Mouse (Mus musculus): ENCODE data around the gene Oaz1. TPM values are rescaled to one million over a fixed set of nuclear protein-coding genes. Genes with fewer than 3 reads are reported as not detected.
A peak's percentile ranks its signal among the peaks of the same experiment; 100 is the strongest.

The Oaz1 gene
- polyA plus RNA-seq, 1 experiment from 2014 or later, result 1,303 TPM

DNA sequence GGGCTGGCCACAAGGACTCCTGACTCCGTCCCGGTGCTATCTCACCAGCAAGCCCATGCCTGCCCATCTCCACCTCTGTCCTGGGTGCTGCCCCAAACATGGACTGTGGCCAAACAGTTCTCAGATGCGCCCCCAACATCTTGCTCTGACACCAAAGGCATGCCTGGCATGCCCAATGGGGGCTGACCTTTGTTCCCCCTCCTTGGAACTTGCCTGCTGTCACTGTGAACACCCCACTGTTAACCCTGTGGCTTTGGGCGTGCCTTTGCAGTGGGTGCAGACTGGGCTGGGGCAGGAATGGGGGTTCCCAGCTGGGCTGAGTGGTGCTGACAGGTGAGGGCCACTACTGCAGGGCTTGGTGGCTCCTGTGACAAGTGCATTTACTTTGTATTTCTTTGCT lies 32.7 kb upstream of the Oaz1 start:
- WGBS, result 82% methylated on average over 4 of the region's 4 CpGs
- H3K36me3 ChIP-seq, result peaks cover 67% of the 10 kb centered on the region
- peaks cover 20% of the 10 kb centered on the region for H3K4me1 ChIP-seq (replicated peaks)
- no peaks in the 10 kb centered on the region for H3K9me3 ChIP-seq
- no peak overlapping the region for H3K27ac ChIP-seq (replicated peaks)
- H3K4me3 ChIP-seq, result no peak overlapping the region
- H3K4me2 ChIP-seq, result no peak overlapping the region
- no peak for ATAC-seq (ENCODE audit: low FRiP score, low read depth)
- H3K9ac ChIP-seq, result no peak overlapping the region
- no peaks in the 10 kb centered on the region for H3K27me3 ChIP-seq

GRCm38 (mm10) chr10:80794750-80795149 lies 31.7 kb upstream of the Oaz1 start:
- no peak overlapping the region for H3K4me3 ChIP-seq
- no peak for ATAC-seq (ENCODE audit: low FRiP score, low read depth)
- no peak overlapping the region for H3K9ac ChIP-seq
- no peaks in the 10 kb centered on the region for H3K27me3 ChIP-seq
- WGBS, result 89% methylated on average over 8 of the region's 8 CpGs
- no peak overlapping the region for H3K27ac ChIP-seq (replicated peaks)
- H3K4me1 ChIP-seq (replicated peaks), result peaks cover 26% of the 10 kb centered on the region
- no peak overlapping the region for H3K4me2 ChIP-seq
- H3K36me3 ChIP-seq, result peaks cover 59% of the 10 kb centered on the region
- no peaks in the 10 kb centered on the region for H3K9me3 ChIP-seq

GRCm38 (mm10) chr10:80796307-80796848 lies 30.1 kb upstream of the Oaz1 start:
- H3K9ac ChIP-seq, result peak overlapping the region; percentile 99; the same call in 1 of the 2 replicates
- H3K36me3 ChIP-seq, result peaks cover 46% of the 10 kb centered on the region

GRCm38 (mm10) chr10:80797186-80798149 lies 29.0 kb upstream of the Oaz1 start:
- peaks cover 46% of the 10 kb centered on the region for H3K36me3 ChIP-seq
- H3K4me1 ChIP-seq (replicated peaks), result peaks cover 35% of the 10 kb centered on the region
- H3K4me2 ChIP-seq, result peak overlapping the region; percentile 82
- no peaks in the 10 kb centered on the region for H3K27me3 ChIP-seq
- no peaks in the 10 kb centered on the region for H3K9me3 ChIP-seq
- peak overlapping the region; percentile 99 for H3K9ac ChIP-seq
- ATAC-seq (ENCODE audit: low FRiP score, low read depth), result peak; percentile 77
- H3K4me3 ChIP-seq, result peak overlapping the region; percentile 96
- WGBS, result 3% methylated on average over 53 of the region's 59 CpGs
- peak overlapping the region; percentile 99 for H3K27ac ChIP-seq (replicated peaks)

More at GRCm38 (mm10) chr10:80796307-80796848, 30.1 kb upstream of the Oaz1 start:
- H3K9me3 ChIP-seq, result no peaks in the 10 kb centered on the region
- H3K4me2 ChIP-seq, result peak overlapping the region; percentile 82
- 81% methylated on average over 9 of the region's 9 CpGs for WGBS
- no peaks in the 10 kb centered on the region for H3K27me3 ChIP-seq
- H3K4me3 ChIP-seq, result peak overlapping the region; percentile 96
- no peak overlapping the region for H3K27ac ChIP-seq (replicated peaks)
- H3K4me1 ChIP-seq (replicated peaks), result peaks cover 35% of the 10 kb centered on the region
- no peak for ATAC-seq (ENCODE audit: low FRiP score, low read depth)

DNA sequence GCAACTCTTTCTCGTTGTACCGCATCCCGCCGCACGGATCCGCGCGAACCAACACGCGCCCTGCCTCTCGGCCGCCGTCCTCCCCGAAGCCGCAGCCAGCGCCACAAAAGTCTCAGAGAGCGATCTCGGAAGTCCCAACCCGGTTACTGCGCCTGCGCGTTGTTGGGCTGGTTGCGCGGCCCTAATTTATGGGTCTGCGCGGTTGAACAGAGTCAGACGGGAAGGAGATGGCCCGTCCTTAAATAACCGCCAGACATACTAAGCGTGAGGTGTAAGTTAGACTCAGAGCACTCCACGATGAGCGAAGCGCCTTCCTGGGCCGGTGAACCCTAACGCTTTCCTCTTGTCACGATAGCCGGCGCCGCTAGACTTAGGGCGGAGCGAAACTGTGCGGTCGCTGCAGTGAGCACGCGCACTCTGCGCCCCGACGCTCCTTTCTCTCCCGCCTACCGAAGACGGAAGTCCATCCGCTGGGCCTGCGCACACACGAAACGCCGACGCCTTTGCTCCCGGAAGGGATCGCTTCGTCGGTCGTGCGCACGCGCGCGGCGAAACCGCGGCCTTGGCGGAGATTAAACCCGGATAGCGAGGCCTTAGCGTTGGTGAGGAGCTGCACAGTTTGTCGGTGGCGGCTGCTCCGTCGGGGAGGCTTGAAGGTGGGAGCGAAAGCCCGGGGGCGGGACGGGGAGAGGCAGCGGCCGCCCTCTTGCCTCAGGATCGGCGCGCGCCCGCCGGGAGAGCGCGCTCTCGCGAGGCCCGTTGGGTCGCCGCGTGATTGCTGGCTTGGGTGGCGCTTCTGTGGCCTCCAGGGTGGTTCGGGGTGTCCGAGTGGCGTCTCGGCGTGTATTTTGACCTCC lies 28.1 kb upstream of the Oaz1 start, which contains the start of the genes Sf3a2 and Plekhj1:
Gene Sf3a2 (plus strand): TSS at position 49 of the 857 bp plus-strand sequence.
Gene Plekhj1 (minus strand): TSS at position 477 of the 857 bp plus-strand sequence.
- peak within 1 kb of the TSS; percentile 82 for H3K4me2 ChIP-seq
- no peaks in the 10 kb centered on the region for H3K27me3 ChIP-seq
- under 1% methylated on average over 104 of the region's 104 CpGs for WGBS
- peaks cover 35% of the 10 kb centered on the region for H3K4me1 ChIP-seq (replicated peaks)
- H3K9ac ChIP-seq, result peak within 1 kb of the TSS; percentile 99
- H3K9me3 ChIP-seq, result no peaks in the 10 kb centered on the region
- peaks cover 45% of the 10 kb centered on the region for H3K36me3 ChIP-seq
- ATAC-seq (ENCODE audit: low FRiP score, low read depth), result peak; percentile 92
- peak within 1 kb of the TSS; percentile 99 for H3K27ac ChIP-seq (replicated peaks)
- peak within 1 kb of the TSS; percentile 96 for H3K4me3 ChIP-seq

DNA sequence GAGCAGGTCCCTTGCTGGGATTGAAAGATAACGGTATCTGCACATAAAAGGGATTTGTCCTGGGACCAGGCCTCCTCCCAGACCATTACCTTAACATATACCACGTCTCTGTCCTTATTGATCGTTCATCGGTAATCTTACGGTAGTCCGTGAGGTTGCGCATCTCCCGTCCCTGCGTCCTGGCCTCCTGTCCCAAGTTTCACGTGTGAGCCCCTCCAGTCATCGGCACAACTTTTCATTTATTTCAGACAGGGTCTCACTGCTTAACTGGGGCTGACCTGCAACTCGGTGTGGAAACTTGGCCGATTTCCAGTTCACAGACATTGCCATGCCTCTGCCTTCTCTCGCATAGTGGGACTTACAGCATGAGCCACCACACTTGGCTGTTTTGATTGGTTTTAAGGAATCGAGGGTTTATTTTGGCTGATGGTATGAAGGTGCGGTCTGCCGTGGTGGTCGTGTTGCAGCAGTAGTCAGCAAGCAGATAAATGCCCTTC lies 27.3 kb upstream of the Oaz1 start:
- peak overlapping the region; percentile 82 for H3K4me2 ChIP-seq
- H3K27me3 ChIP-seq, result no peaks in the 10 kb centered on the region
- no peaks in the 10 kb centered on the region for H3K9me3 ChIP-seq
- peak overlapping the region; percentile 96 for H3K4me3 ChIP-seq
- peaks cover 44% of the 10 kb centered on the region for H3K36me3 ChIP-seq
- ATAC-seq (ENCODE audit: low FRiP score, low read depth), result no peak
- H3K4me1 ChIP-seq (replicated peaks), result peaks cover 35% of the 10 kb centered on the region
- peak overlapping the region; percentile 99 for H3K9ac ChIP-seq
- H3K27ac ChIP-seq (replicated peaks), result peak overlapping the region; percentile 99
- 3% methylated on average over 18 of the region's 18 CpGs for WGBS

GRCm38 (mm10) chr10:80802204-80802912 lies 24.1 kb upstream of the Oaz1 start:
- H3K36me3 ChIP-seq, result peaks cover 37% of the 10 kb centered on the region
- no peak overlapping the region for H3K27ac ChIP-seq (replicated peaks)
- H3K9me3 ChIP-seq, result no peaks in the 10 kb centered on the region
- no peak for ATAC-seq (ENCODE audit: low FRiP score, low read depth)
- H3K27me3 ChIP-seq, result no peaks in the 10 kb centered on the region; the same call in 1 of the 2 replicates
- H3K4me3 ChIP-seq, result no peak overlapping the region
- 88% methylated on average over 10 of the region's 10 CpGs for WGBS
- H3K4me1 ChIP-seq (replicated peaks), result peaks cover 34% of the 10 kb centered on the region
- H3K4me2 ChIP-seq, result no peak overlapping the region
- H3K9ac ChIP-seq, result no peak overlapping the region

GRCm38 (mm10) chr10:80802996-80803395 lies 23.5 kb upstream of the Oaz1 start:
- Histone ChIP-seq H3K4me2 (no peak overlapping the region), H3K36me3 (peaks cover 37% of the 10 kb centered on the region), H3K27ac (replicated peaks) (no peak overlapping the region), H3K9me3 (no peaks in the 10 kb centered on the region), H3K4me3 (no peak overlapping the region), H3K27me3 (no peaks in the 10 kb centered on the region; the same call in 1 of the 2 replicates), H3K4me1 (replicated peaks) (peaks cover 40% of the 10 kb centered on the region), H3K9ac (no peak overlapping the region)
- ATAC-seq (ENCODE audit: low FRiP score, low read depth), result no peak
- WGBS, result 90% methylated on average over 3 of the region's 3 CpGs

DNA sequence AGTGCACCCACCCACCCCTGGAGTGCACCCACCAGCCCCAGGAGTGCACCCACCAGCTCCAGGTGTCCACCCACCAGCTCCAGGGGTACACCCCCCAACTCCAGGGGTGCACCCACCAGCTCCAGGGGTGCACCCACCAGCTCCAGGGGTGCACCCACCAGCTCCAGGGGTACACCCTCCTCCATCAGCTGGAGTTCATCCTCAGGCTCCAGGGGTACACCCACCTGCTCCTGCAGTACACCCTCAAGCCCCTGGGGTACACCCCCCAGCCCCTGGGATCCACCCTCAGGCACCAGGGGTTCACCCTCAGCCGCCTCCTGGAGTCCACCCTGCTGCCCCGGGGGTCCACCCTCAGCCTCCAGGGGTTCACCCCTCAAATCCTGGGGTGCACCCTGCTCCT lies 22.1 kb upstream of the Oaz1 start:
- Histone ChIP-seq H3K36me3 (peaks cover 37% of the 10 kb centered on the region), H3K4me1 (replicated peaks) (peaks cover 49% of the 10 kb centered on the region), H3K4me2 (no peak overlapping the region), H3K9me3 (no peaks in the 10 kb centered on the region), H3K4me3 (no peak overlapping the region), H3K9ac (no peak overlapping the region), H3K27me3 (peaks cover 12% of the 10 kb centered on the region), H3K27ac (replicated peaks) (no peak overlapping the region)
- 100% methylated on average over 2 of the region's 2 CpGs for WGBS
- no peak for ATAC-seq (ENCODE audit: low FRiP score, low read depth)

GRCm38 (mm10) chr10:80804916-80805315 lies 21.5 kb upstream of the Oaz1 start, which contains the start of gene Amh:
TSS of gene Amh (plus strand) at chr10:80805243.
- 79% methylated on average over 6 of the region's 6 CpGs for WGBS
- Histone ChIP-seq H3K27me3 (peaks cover 16% of the 10 kb centered on the region), H3K4me1 (replicated peaks) (peaks cover 44% of the 10 kb centered on the region), H3K9ac (no peak within 1 kb of the TSS), H3K4me2 (no peak within 1 kb of the TSS), H3K9me3 (no peaks in the 10 kb centered on the region), H3K27ac (replicated peaks) (no peak within 1 kb of the TSS), H3K4me3 (no peak within 1 kb of the TSS), H3K36me3 (peaks cover 37% of the 10 kb centered on the region)
- no peak for ATAC-seq (ENCODE audit: low FRiP score, low read depth)

DNA sequence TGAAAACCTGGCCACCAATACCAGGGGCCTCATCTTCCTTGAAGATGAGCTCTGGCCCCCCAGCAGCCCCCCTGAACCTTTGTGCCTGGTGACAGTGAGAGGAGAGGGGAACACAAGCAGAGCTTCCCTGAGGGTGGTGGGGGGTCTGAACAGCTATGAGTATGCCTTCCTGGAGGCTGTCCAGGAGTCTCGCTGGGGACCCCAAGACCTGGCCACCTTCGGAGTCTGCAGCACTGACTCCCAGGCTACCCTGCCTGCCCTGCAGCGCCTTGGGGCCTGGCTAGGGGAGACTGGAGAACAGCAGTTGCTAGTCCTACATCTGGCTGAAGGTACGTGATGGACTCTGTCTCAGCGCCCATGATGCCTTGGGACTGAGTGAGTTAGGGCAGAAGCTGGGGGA lies 21.1 kb upstream of the Oaz1 start:
- H3K27ac ChIP-seq (replicated peaks), result no peak overlapping the region
- H3K36me3 ChIP-seq, result peaks cover 37% of the 10 kb centered on the region
- no peak overlapping the region for H3K4me3 ChIP-seq
- H3K4me2 ChIP-seq, result no peak overlapping the region
- no peak overlapping the region for H3K9ac ChIP-seq
- H3K9me3 ChIP-seq, result no peaks in the 10 kb centered on the region
- H3K27me3 ChIP-seq, result peaks cover 20% of the 10 kb centered on the region
- no peak for ATAC-seq (ENCODE audit: low FRiP score, low read depth)
- 82% methylated on average over 5 of the region's 5 CpGs for WGBS
- H3K4me1 ChIP-seq (replicated peaks), result peaks cover 44% of the 10 kb centered on the region

Measured in hindbrain, embryonic 15.5 days (tissue).